Mouse (Mus musculus): ENCODE data around the gene Pck2.

GRCm38 (mm10) chr14:55542268-55542667 lies 2.2 kb downstream of the Pck2 start:
- TF ChIP-seq CTCF (IDR thresholded peaks at IDR 0.05) (no peak), EP300 (IDR thresholded peaks at IDR 0.05; ENCODE audit: insufficient read depth, low read depth, low read length) (no peak), POLR2A (IDR thresholded peaks at IDR 0.05; ENCODE audit: insufficient read depth, low read depth, low read length) (no peak)
